Mouse (Mus musculus) CH12.LX (cell line): ENCODE data around the gene Fam198b. TPM values are rescaled to one million over a fixed set of nuclear protein-coding genes. Genes with fewer than 3 reads are reported as not detected.
A peak's percentile ranks its signal among the peaks of the same experiment; 100 is the strongest.

Experiments
- DNase-seq: peaks from one replicate; pipeline ENCODE4 v3.0.0-alpha.2; 2013; ENCODE audit errors: extremely low read depth
- H3K27ac ChIP-seq: 2 replicates; pipeline ENCODE4 v1.5.1; 2012; ENCODE audit warnings: low read depth, mild to moderate bottlenecking, control low read depth, moderate library complexity; ENCODE audit not compliant: insufficient read depth
- H3K27me3 ChIP-seq: replicated peaks from 2 replicates; pipeline ENCODE3; 2012; ENCODE audit warnings: inconsistent platforms
- H3K36me3 ChIP-seq, 2 experiments: replicated peaks in 1 of 2; 2 replicates each; pipeline versions ENCODE3 to v1.6.1; 2012; ENCODE audit warnings: inconsistent platforms in 1 of 2, low read length in 1 of 2, mild to moderate bottlenecking in 1 of 2, mixed read lengths in 1 of 2, moderate library complexity in 1 of 2; ENCODE audit not compliant: control insufficient read depth in 1 of 2, insufficient read depth in 1 of 2
- H3K4me1 ChIP-seq, 2 experiments: 2 replicates each; pipeline ENCODE4 v1.6.1; 2012; ENCODE audit warnings: inconsistent platforms in 1 of 2, moderate library complexity in 1 of 2; ENCODE audit not compliant: insufficient read depth in 2 of 2, control insufficient read depth in 1 of 2
- H3K4me2 ChIP-seq: 2 replicates; pipeline ENCODE4 v1.6.1; 2012; ENCODE audit warnings: low read depth, mild to moderate bottlenecking, control low read depth; ENCODE audit not compliant: poor library complexity, insufficient read depth, severe bottlenecking
- H3K4me3 ChIP-seq, 3 experiments: fragments of 150-350 bp in 1 of 3; sonication (generic) in 1 of 3; replicated peaks in 1 of 3; 2 replicates each; pipeline versions ENCODE3 to v1.5.1; 2011 to 2012; ENCODE audit warnings: low read depth in 2 of 3, low read length in 2 of 3, mild to moderate bottlenecking in 2 of 3, moderate library complexity in 2 of 3, control low read depth in 1 of 3, improper control_type of control experiment in 1 of 3, inconsistent platforms in 1 of 3, mixed read lengths in 1 of 3; ENCODE audit not compliant: poor library complexity in 1 of 3
- H3K79me2 ChIP-seq: replicated peaks from 2 replicates; pipeline ENCODE4 v1.6.1; 2012; ENCODE audit warnings: mild to moderate bottlenecking, moderate library complexity; ENCODE audit not compliant: control insufficient read depth, poor library complexity, insufficient read depth, severe bottlenecking; ENCODE audit errors: extremely low read depth
- H3K9ac ChIP-seq: 2 replicates; pipeline ENCODE4 v1.6.1; 2012; ENCODE audit warnings: low read depth, mild to moderate bottlenecking, control low read depth, moderate library complexity; ENCODE audit not compliant: insufficient read depth
- H3K9me3 ChIP-seq: replicated peaks from 2 replicates; pipeline ENCODE3; 2012; ENCODE audit warnings: low read length, inconsistent platforms, mixed read lengths
- CHD1 ChIP-seq: IDR thresholded peaks from 2 replicates; pipeline ENCODE4 v1.6.1; 2012; ENCODE audit warnings: low read depth, low read length, improper control_type of control experiment, inconsistent platforms
- CTCF ChIP-seq, 2 experiments: IDR thresholded peaks in 1 of 2; conservative IDR thresholded peaks in 1 of 2; 2 replicates each; pipeline ENCODE4 v1.5.1; 2011 to 2012; ENCODE audit warnings: low read depth in 2 of 2, low read length in 2 of 2, improper control_type of control experiment in 1 of 2, inconsistent platforms in 1 of 2, mild to moderate bottlenecking in 1 of 2, moderate library complexity in 1 of 2
- ELF1 ChIP-seq: IDR thresholded peaks from 2 replicates; pipeline ENCODE4 v1.6.1; 2014; ENCODE audit warnings: low read depth, mild to moderate bottlenecking, inconsistent platforms, low read length, improper control_type of control experiment
- EP300 ChIP-seq: IDR thresholded peaks from 2 replicates; pipeline ENCODE4 v1.6.1; 2011; ENCODE audit warnings: low read length, improper control_type of control experiment
- GABPA ChIP-seq: IDR thresholded peaks from 2 replicates; pipeline ENCODE4 v1.6.1; 2012; ENCODE audit warnings: low read depth, low read length, improper control_type of control experiment, inconsistent platforms; ENCODE audit not compliant: insufficient replicate concordance
- HCFC1 ChIP-seq: IDR thresholded peaks from 2 replicates; pipeline ENCODE4 v1.6.1; 2012; ENCODE audit warnings: low read depth, mild to moderate bottlenecking, inconsistent platforms, low read length, improper control_type of control experiment
- IRF4 ChIP-seq: IDR thresholded peaks from 2 replicates; pipeline ENCODE4 v1.6.1; 2014; ENCODE audit warnings: low read depth, mild to moderate bottlenecking, inconsistent platforms, low read length, improper control_type of control experiment
- MAZ ChIP-seq: IDR thresholded peaks from 2 replicates; pipeline ENCODE4 v1.6.1; 2012; ENCODE audit warnings: low read depth, mild to moderate bottlenecking, inconsistent platforms, low read length, improper control_type of control experiment, moderate library complexity
- MXI1 ChIP-seq: IDR thresholded peaks from 2 replicates; pipeline ENCODE4 v1.6.1; 2011; ENCODE audit warnings: mild to moderate bottlenecking, low read depth, low read length, improper control_type of control experiment
- NRF1 ChIP-seq: IDR thresholded peaks from 2 replicates; pipeline ENCODE4 v1.6.1; 2014; ENCODE audit warnings: low read depth, mild to moderate bottlenecking, inconsistent platforms, low read length, improper control_type of control experiment, moderate library complexity
- POLR2AphosphoS2 ChIP-seq: IDR thresholded peaks from 2 replicates; pipeline ENCODE4 v1.6.1; 2011; ENCODE audit warnings: low read depth, low read length, improper control_type of control experiment
- RAD21 ChIP-seq: IDR thresholded peaks from 2 replicates; pipeline ENCODE4 v1.6.1; 2011; ENCODE audit warnings: low read depth, mild to moderate bottlenecking, low read length, improper control_type of control experiment, moderate library complexity
- SMC3 ChIP-seq: IDR thresholded peaks from 2 replicates; pipeline ENCODE4 v1.6.1; 2011; ENCODE audit warnings: low read depth, low read length, improper control_type of control experiment
- TBP ChIP-seq: conservative IDR thresholded peaks from 2 replicates; pipeline ENCODE4 v1.6.1; 2011; ENCODE audit warnings: low read depth, low read length, improper control_type of control experiment
- UBTF ChIP-seq: IDR thresholded peaks from 2 replicates; pipeline ENCODE4 v1.6.1; 2012; ENCODE audit warnings: low read depth, mild to moderate bottlenecking, inconsistent platforms, low read length, improper control_type of control experiment, moderate library complexity
- USF2 ChIP-seq: conservative IDR thresholded peaks from 2 replicates; pipeline ENCODE4 v1.6.1; 2011; ENCODE audit warnings: low read depth, low read length, improper control_type of control experiment
- ZNF384 ChIP-seq: IDR thresholded peaks from 2 replicates; pipeline ENCODE4 v1.6.1; 2012; ENCODE audit warnings: low read depth, low read length, improper control_type of control experiment, inconsistent platforms
- dilution Hi-C: fragments of 300-500 bp; cut with MboI; formaldehyde crosslinking; loops from 2 replicates; pipeline ENCODE4 v1.14.3; 2020; ENCODE audit warnings: low sequenced_read_pairs; ENCODE audit not compliant: extremely low pct_unique_long_range_greater_than_20kb, extremely low pct_ligation_motif_present
- in situ Hi-C: fragments of 300-500 bp; cut with MboI; formaldehyde crosslinking; loops from 3 replicates; pipeline ENCODE4 v1.14.3; 2019; ENCODE audit warnings: low sequenced_read_pairs, low pct_ligation_motif_present, low pct_unique_long_range_greater_than_20kb, mixed read lengths
- polyA plus RNA-seq: library from polyadenylated mRNA; unstranded; fragments of >175 nt; gene quantifications from 2 replicates; pipeline ENCODE4 v1.2.1, GENCODE M21; 2012; ENCODE audit warnings: low read depth; ENCODE audit not compliant: insufficient read length
- total RNA-seq, 2 experiments: library from RNA; depleted of rRNA; stranded (reverse); fragments of 300-350 nt in 1 of 2; fragments of >200 nt in 1 of 2; gene quantifications; 2 replicates each; pipeline ENCODE4 v1.2.3; 2012 to 2014

The Fam198b gene
- total and polyA plus RNA-seq, 3 experiments, result 1.2 to 8.5 (median 4.0) TPM

DNA sequence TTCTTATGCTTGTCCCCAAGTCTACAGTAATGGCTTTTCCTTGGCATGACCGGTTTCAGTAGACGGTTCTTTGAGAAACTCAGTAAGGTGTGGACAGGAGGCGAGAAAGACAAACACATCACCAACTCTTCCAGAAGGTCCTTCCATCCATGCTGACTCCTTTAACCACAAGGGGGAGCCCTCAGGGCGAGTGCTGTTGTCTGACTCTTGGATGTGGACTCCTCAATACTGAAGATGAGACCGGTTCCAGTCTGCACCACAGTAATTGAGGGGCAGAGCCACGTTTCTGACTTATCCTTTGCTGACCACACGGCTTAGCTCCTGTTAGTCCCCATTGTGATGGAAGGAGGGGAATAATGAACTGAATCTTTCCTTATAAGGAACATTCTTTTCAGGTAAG is 1.2 kb upstream of the Fam198b start:
- peaks cover 0 to 14% of the 10 kb centered on the region in 2 experiments for H3K36me3 ChIP-seq
- peak; percentile 80 for DNase-seq
- no peak overlapping the region for H3K4me3 ChIP-seq
- H3K9ac ChIP-seq, result no peak overlapping the region
- TF ChIP-seq HCFC1 (no peak), NRF1 (no peak), IRF4 (no peak), RAD21 (peak; percentile 58), USF2 (no peak), MAZ (no peak), SMC3 (peak; percentile 66), CHD1 (no peak), EP300 (no peak), ELF1 (no peak), POLR2AphosphoS2 (no peak), CTCF (conservative IDR thresholded peaks at IDR 0.05 in 1 of 2, IDR thresholded peaks at IDR 0.05 in 1 of 2; ENCODE audit: low read depth in 2 of 2, low read length in 2 of 2) (peak; percentile 70 to 76), UBTF (no peak)
- no peak overlapping the region for H3K27ac ChIP-seq
- dilution Hi-C loops (no loop called here), in situ Hi-C loops (no loop called here)
- no peaks in the 10 kb centered on the region for H3K27me3 ChIP-seq
- no peaks in the 10 kb centered on the region for H3K9me3 ChIP-seq
- H3K79me2 ChIP-seq, result no peaks in the 10 kb centered on the region
- peaks cover 0 to 35% of the 10 kb centered on the region in 2 experiments; a peak in 2 of 4 replicates for H3K4me1 ChIP-seq
- H3K4me2 ChIP-seq, result no peak overlapping the region

GRCm38 (mm10) chr3:79884761-79885189 is 442 bp downstream of the Fam198b start:
- H3K4me2 ChIP-seq, result peak overlapping the region; percentile 63
- dilution Hi-C loops (no loop called here), in situ Hi-C loops (no loop called here)
- H3K36me3 ChIP-seq, result peaks cover 0 to 14% of the 10 kb centered on the region in 2 experiments
- H3K4me3 ChIP-seq, result peak overlapping the region; percentile 2 to 55 (median 40)
- TF ChIP-seq SMC3 (peak; percentile 49), ZNF384 (no peak), GABPA (no peak), CTCF (conservative IDR thresholded peaks at IDR 0.05 in 1 of 2, IDR thresholded peaks at IDR 0.05 in 1 of 2; ENCODE audit: low read depth in 2 of 2, low read length in 2 of 2) (peak; percentile 27 to 69; a peak in 3 of 4 replicates), RAD21 (peak; percentile 47), TBP (no peak), MXI1 (no peak)
- no peaks in the 10 kb centered on the region for H3K79me2 ChIP-seq
- peak; percentile 63 for DNase-seq
- peaks cover 0 to 37% of the 10 kb centered on the region in 2 experiments; a peak in 2 of 4 replicates for H3K4me1 ChIP-seq
- no peak overlapping the region for H3K9ac ChIP-seq
- H3K27me3 ChIP-seq, result no peaks in the 10 kb centered on the region
- H3K27ac ChIP-seq, result no peak overlapping the region
- H3K9me3 ChIP-seq, result no peaks in the 10 kb centered on the region
